Mouse (Mus musculus) CD8-positive naive resting alpha-beta T cell, adult 57 days (primary cell): ENCODE results near the gene Clp1. TPM values are rescaled to one million over a fixed set of nuclear protein-coding genes. Genes with fewer than 3 reads are reported as not detected.

ENCODE experiments used
- total RNA-seq: library from RNA; stranded (reverse); gene quantifications from one replicate; pipeline ENCODE4 v1.2.4, GENCODE M21; 2023

Gene Clp1
- total RNA-seq: 28.6 TPM

GRCm38 (mm10) chr2:84727172-84727858, at the start of gene Clp1:
TSS of gene Clp1 (minus strand) at chr2:84727350.

DNA sequence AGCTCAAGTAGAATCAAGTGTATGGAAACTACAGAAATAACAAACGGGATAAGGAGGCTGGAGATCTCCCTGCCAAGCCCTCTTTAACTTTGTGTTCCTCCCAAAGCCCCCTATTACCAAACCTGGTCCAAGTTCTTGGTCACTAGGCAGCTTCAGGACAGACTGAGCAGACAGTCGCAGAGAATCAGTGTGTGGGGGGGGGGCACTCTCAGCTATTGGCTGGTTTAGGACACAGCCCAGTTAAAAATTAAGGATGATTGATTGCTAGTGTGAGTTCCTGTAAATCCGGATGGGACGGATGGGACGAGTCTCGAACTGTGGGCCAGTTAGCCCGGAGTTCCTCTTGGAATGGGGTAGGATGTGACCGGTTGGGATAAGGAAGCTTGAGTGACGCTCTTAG, 48.1 kb upstream of the Clp1 start, which contains the start of gene Serping1:
Serping1 (minus strand) TSS at position 204 of the 400 bp plus-strand sequence.

GRCm38 (mm10) chr2:84743561-84743960, 16.4 kb upstream of the Clp1 start, which contains the start of gene Gm19426:
TSS of gene Gm19426 (minus strand) at chr2:84743655.

GRCm38 (mm10) chr2:84733579-84734300, 6.6 kb upstream of the Clp1 start, which contains the start of gene Ypel4:
TSS of gene Ypel4 (plus strand) at chr2:84734058.

DNA sequence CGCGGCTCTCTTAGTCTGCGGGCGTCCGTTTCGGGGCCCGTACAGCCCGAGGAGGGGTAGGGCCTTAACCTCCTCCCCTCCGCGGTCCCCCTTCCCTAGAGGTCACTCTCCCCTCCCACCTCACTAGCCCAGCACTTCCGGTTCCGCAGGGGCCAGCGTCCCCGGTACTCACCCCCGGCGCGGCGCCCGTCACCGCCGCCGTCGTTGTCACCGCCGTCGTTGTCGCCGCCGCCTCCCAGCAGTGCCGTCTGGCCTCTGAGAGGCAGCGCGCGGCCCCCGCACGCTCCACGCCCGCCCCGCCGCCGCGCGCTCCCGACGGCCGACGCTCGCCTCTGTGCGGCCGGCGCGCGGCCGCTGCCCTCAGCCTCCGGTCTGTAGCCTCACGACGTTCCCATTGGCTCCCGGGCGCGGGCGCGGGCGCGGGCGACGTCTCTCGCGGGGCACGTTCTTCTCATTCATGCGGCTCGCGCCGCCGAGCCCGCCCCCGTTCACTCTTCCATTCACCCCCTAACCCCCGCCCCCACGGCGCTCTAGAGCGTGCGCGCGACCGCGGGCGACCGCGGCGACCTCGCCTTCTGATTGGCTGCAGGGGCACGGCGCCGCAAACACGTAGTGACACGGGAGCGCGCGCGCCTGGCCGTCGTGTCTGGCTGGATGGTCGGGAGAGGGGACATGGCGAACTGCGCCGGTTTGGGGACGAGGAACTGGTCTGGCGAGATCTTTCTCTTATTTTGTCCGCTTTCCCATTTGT, 12.2 kb downstream of the Clp1 start, which contains the start of gene Zdhhc5:
Zdhhc5 (minus strand) TSS at position 370 of the 751 bp plus-strand sequence.

DNA sequence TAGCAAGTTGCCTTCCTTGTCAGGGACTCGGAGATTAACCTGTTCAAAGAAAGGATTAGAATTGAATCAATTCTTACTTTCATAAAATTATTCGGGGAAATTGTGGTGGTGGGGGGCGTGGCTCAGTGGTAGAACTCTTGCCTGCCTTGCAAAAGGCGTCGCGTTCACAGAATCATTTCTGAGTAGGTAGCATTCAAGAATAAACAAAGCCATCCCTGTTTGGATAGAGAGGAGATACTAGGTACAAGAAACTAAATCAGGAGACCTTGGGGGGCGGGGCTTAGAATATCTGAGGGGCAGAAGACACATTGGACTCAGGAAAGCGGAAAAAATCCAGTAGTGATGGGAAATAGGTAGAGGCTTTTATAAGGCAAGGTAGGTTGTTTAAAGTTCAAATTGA, 48.1 kb downstream of the Clp1 start, which contains the start of gene Tmx2:
Tmx2 (minus strand) TSS at position 125 of the 400 bp plus-strand sequence.

DNA sequence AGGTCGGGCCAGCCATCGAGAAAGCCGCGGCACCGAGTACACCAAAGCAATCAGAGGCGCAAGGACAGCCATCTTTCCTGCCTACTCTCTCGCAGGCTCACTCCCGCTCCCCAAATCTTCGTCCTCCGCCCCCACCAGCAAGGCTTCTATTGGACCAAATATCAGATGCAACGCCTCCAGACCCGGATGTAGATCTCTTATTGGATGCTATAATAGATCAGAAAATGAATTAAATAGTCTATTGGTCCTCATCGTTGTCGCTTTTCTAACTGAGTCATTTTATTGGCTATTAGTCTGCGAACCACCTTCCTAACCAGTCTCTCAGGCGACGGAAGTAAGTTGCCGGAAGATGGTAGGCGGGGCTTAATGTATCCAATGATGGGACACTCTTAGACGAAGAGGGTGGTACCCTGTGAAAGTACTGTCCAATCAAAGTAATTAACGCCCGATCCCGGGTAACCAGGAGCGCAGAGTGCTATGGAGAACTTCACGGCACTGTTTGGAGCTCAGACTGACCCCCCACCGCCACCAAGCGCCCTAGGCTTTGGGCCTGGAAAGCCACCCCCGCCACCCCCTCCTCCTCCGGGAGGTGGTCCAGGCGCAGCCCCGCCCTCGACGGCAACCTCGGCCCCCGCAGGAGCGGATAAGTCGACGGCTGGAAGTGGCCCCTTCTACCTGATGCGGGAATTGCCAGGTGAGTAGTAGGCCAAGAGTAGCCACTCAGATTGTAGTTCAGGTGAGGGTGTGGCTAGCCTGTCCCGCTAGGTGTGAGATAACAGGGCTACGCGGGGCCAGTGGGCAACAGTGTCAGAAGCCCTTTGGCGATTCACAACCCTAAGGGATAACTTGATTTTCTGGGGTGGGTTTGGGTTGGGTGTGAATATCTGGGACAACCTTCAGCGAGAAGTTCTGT, 48.9 kb downstream of the Clp1 start, which contains the start of the genes Gm28635 and Med19:
Gm28635 (minus strand) TSS at position 74 of the 913 bp plus-strand sequence.
Med19 (plus strand) TSS at position 435 of the 913 bp plus-strand sequence.

Other genes with a start within 250 kb of the Clp1 start
- 1.7 TPM for gene Ctnnd1, start 76.6 kb downstream of the Clp1 start, total RNA-seq
- gene Btbd18, start 68.3 kb downstream of the Clp1 start, total RNA-seq: not detected
- gene Selenoh, start 56.6 kb downstream of the Clp1 start, total RNA-seq: 38.9 TPM
- gene Gm28635, start 49.3 kb downstream of the Clp1 start, total RNA-seq: not detected
- 12.8 TPM for gene Med19, start 48.9 kb downstream of the Clp1 start, total RNA-seq
- gene Tmx2, start 48.2 kb downstream of the Clp1 start, total RNA-seq: 38.8 TPM
- 44.5 TPM for gene Zdhhc5, start 12.2 kb downstream of the Clp1 start, total RNA-seq
- gene Ypel4, start 6.7 kb upstream of the Clp1 start, total RNA-seq: 0.67 TPM
- not detected for gene Gm19426, start 16.3 kb upstream of the Clp1 start, total RNA-seq
- 0.95 TPM for gene Serping1, start 48.1 kb upstream of the Clp1 start, total RNA-seq
- 10.3 TPM for gene Ube2l6, start 71.5 kb upstream of the Clp1 start, total RNA-seq
- gene Smtnl1, start 95.3 kb upstream of the Clp1 start, total RNA-seq: not detected
- gene Timm10, start 99.6 kb upstream of the Clp1 start, total RNA-seq: 20.6 TPM
- 1.1 TPM for gene Slc43a1, start 111.5 kb upstream of the Clp1 start, total RNA-seq
- not detected for gene Rtn4rl2, start 159.4 kb upstream of the Clp1 start, total RNA-seq
- 6.7 TPM for gene Slc43a3, start 209.2 kb upstream of the Clp1 start, total RNA-seq